Mouse (Mus musculus): Measurements from ENCODE around the gene Ppid. TPM values are rescaled to one million over a fixed set of nuclear protein-coding genes. Genes with fewer than 3 reads are reported as not detected.

Ppid gene
- total RNA-seq, 4 experiments from 2014 or later, result 60.5 to 75.1 (median 64.0) TPM

Other genes with a start within 250 kb of the Ppid start
- 10 to 100 TPM; 18.4 to 25.9 (median 21.7) TPM for gene Fnip2, start 23.5 kb upstream of the Ppid start, total RNA-seq (2022)
- 1 to 10 TPM; 1.1 to 1.4 (median 1.2) TPM for gene 4930579G24Rik, start 37.7 kb downstream of the Ppid start, total RNA-seq (2022)
- gene Etfdh, start 38.2 kb downstream of the Ppid start, total RNA-seq (2022), result 10 to 100 TPM; 23.1 to 28.2 (median 25.4) TPM
- 10 to 100 TPM; 14.1 to 16.4 (median 15.6) TPM for gene Rxfp1, start 146.5 kb downstream of the Ppid start, total RNA-seq (2022)

Data from left cerebral cortex, adult 8-10 months (tissue).